Mouse (Mus musculus) 416B (cell line): ENCODE data around the gene Tom1.

Experiments used
- DNase-seq: peaks from one replicate; pipeline ENCODE4 v3.0.0; 2011; ENCODE audit warnings: low read depth

The Tom1 gene

DNA sequence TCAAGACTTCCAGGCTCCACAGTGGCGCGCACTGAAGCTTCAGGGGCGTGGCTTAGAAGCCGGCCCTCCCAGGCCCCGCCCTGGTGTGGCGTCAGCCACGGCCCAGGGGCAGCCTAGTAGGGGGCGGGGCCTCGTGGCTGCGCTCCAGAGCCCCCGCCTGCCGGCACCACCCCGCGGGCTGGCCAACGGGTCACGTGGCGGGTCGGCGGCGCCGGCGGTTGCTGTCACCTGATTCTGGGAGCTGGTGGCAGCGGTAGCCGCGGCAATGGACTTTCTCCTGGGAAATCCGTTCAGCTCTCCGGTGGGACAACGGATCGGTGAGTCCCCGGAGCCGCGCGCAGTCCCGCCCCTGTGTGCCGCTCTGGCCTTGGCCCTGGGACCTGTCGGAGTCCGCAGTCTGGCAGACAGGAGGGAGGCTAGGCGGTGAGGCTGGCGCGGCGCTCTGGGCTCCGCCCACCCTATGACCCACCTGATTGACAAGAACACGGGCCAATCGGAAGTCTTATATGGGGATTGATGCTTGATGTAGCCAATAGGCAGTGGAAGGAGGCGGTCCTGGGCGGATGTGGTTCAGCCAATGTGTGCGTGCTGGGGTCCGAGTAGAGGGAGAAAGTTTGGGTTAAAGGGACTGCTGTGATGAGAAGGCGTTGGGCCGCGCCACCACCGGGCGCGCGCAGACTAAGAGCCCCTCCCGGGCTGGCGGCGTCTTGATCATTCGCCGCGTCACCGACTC is at the start of gene Tom1:
Tom1 (plus strand) TSS at position 195 of the 733 bp plus-strand sequence.
- DNase-seq = peak; percentile 98

DNA sequence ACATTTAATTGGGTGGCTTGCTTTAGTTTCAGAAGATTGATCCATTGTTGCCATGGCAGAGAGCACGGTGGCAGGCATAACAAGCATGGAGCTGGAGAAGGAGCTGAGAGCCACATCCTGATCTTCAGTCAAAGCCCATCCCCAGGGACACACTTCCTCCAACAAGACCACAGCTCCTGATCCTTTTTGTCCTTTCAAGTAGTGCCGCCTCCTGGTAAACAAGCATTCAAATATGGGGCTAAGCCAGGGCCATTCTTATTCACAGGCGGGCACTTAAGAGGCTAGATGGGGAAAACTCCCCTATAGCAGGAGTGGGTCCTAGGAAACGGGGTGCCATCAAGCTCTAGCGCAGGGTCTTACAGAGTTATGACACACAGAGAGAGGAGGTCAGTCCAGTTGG is 46.1 kb upstream of the Tom1 start:
- no peak for DNase-seq

DNA sequence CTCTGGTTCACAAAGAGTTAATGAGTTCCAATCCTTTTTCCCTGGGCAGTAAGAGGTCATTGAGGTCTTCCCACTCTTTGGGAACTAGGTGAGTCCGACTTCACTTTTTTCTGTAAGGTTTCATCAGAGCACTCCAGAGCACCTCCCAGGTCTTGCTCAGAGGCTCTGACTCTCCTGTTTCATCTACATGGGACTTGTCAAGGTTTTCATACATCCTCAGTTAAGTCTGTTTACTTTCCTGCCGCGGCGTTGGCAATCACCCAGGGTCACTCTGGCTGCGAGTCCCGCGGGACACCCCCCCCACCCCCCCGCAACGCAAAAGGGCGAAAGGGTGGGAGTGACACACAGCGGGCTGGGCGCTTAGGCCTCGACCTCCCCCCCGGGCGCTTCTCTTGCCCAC is 43.5 kb upstream of the Tom1 start:
- DNase-seq = no peak

DNA sequence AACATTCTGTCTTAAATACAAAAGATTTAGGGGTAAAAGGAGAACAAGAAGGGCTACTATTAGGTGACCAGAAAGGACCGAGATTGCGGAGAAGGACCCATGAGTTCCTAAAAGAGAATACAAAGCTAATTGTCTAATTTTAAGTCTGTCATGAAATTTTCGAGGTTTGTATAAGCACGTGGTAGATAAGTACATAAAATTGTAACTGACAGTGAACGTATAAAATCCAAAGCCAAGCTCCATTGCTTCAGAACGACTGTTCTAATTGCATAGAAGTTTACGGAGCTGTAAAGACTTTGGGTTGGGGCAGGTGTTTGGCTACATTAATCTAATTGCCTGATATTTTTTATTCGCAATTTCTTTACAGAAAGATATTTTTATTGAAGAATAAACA is 40.4 kb upstream of the Tom1 start, which contains the start of gene Hmgxb4:
Hmgxb4 (plus strand) TSS at position 276 of the 394 bp plus-strand sequence.
- no peak for DNase-seq

DNA sequence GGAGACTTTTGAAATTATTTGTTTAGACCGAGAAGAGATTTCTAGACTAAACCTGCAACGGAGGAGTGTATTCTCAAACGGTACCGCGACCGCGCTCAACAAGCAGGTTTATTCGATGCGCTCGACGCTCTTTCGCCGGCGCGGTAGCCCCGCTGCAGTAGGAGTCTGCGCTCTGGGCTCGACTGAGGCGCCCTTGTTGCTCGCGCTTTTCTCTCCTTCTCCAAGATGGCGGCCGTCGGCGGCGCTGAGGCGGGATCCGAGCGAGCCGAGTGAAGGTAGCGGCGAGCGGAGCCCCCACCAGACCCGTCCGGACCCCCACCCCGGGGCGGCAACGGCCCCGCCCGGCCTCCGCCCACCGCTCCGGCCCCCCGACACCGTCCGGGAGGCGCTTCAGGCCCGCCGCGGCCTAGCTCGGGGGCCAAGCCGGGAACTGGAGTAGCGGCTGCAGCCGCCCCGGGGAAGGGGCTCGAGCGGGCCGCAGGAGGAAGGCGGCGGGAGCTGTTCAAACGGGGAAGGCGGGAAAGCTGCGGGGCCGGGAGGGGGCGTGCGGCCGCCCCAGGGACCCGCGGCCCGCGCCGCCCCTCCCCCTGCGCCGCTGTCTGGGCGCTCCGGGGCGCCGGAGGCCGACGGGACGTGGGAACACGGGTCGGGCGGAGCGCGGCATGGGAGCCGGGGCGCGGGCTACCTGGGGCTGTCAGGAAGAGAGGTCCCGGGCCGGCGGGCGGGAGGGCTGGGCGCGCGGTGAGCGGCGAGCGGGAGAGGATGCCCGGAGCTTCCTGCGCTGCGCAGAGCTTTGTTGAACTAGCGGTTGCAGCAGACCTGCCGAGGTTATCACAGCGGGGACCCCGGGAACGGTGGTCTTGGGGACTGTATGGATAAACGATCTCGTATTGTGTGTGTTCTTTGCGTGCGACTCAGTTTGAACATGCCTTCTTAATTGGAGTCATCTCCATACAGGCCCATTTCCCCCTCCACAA is 39.7 kb upstream of the Tom1 start:
- DNase-seq = peak; percentile 84

DNA sequence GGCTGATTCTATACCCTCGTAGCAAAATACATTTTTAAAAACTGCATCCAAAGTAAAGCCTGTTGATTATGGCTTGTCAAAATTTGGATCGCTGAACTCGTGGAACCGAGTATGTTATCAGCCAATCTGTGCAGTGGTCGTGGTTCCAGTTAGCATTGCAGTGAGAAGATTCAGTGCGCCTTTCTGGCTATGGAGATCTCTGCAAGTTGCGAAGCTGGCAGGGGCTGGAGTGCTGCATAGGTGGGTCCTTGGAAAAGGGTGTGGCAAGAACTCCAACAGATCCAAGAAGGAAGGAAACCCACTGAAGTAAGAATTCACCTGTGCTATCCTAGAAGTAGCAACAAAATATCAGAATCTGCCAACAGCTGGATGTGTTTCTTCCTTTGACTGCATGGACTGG is 39.0 kb upstream of the Tom1 start:
- DNase-seq = peak; percentile 43

DNA sequence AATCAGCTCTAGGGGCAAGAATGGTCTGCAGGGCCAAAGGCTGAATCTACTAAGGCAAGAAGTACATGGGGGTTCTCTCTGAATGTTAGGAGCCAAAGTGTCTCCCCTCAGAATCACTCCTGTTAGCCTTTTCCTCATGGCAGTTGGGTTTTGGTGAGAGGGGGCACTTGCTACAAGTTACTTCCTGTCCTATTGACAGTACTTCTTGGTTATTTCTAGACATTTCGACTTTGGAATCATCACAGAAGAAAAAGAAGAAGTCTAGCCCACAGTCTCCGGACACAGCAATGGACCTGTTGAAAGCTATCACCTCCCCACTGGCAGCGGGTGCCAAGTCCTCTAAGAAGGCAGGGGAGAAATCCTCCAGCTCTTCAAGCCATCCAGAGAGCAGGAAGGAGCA is 33.1 kb upstream of the Tom1 start:
- no peak for DNase-seq

DNA sequence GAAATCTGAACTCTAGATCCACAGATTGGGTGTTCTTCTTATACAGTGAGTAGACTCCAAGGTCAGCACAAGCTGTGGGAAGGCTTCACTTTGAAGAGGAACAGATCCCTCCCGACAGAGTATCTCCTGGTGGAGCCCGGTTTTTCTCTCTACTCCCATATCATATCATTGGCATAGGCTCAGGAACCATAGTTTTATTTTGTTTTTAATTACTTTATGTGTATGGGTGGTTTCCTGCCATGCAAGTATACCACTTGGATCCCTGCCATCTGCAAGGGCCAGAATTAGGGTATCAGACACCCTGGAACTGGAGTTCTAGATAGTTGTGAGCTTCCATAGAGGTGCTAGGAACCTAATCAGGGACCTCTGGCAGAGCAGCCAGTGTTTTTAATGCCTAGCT is 24.7 kb upstream of the Tom1 start:
- no peak for DNase-seq

DNA sequence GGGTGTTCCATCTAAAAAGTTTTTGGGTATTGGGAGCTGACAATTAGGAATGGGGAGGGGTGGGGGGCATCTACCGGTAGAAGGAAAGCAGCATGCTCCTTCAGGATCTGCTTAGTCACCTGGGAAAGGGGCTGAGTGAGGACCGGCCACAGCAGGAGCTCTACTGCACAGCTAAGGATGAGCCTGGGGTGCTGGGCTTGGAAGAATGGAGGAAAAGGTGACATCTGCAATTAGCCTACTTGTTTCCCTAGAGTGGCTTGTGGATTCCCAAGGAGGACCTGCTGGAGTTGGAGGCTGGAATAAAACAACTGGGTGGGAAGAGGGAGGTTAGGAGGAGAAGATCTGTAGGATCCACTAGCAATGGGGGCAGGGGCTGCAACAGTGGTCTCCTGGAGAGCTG is 19.9 kb upstream of the Tom1 start:
- no peak for DNase-seq

DNA sequence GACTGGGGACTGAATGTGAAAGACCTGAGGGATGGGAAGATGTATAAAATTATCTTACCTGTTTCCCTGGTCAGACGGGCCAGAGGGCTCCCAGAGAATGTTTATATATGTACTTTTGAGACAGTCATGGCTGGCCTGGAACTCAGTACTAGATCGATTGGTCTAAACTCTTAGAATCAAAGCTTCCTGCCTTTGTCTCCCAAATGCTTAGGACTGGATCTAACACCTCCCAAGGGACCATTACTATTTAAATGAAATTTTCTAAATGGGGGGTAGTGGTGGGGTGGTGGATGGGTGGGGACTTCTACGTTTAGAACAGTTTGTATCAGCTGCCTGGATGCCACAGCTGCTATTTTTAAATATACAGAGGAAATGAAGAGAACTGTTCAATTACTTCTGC is 19.5 kb upstream of the Tom1 start:
- DNase-seq = no peak

DNA sequence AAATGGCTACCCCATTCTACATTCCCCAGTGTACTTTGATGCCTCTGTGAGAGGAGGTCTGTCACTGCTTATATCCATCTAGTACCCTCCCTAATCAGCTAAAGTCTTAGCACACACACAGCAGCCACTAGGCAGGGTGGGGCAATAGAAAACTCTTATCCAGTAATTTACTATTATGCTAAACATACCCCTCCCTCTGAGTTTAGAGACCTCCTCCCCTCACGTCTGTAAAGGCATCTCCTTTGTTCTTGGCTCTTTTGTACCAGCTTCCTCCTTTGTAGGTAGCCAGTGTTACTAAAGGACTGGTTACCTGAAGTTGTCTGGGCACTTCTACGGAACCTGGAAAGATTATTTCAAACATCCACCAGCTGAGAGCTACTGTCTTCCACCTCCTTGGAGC is 17.5 kb upstream of the Tom1 start:
- DNase-seq = peak; percentile 67

DNA sequence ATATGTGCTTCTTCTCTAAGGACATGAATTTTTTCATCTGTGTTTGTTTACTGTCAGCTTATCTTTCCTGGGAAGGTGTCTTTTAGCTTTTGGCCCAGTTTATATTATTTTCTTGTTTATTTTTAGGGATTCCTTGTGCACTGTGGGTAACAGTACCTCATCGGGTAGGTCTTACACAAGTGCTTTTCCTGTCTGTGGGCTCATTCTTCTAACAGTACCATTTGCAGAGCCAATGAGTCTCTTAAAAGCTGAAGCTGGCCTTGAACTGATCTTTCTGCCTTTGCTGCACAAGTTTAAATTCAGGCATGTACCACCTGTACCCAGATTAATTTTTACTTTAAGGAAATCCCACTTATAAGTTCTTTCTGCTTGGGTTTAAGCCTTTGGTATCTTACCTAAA is 17.1 kb upstream of the Tom1 start:
- peak; percentile 72 for DNase-seq

DNA sequence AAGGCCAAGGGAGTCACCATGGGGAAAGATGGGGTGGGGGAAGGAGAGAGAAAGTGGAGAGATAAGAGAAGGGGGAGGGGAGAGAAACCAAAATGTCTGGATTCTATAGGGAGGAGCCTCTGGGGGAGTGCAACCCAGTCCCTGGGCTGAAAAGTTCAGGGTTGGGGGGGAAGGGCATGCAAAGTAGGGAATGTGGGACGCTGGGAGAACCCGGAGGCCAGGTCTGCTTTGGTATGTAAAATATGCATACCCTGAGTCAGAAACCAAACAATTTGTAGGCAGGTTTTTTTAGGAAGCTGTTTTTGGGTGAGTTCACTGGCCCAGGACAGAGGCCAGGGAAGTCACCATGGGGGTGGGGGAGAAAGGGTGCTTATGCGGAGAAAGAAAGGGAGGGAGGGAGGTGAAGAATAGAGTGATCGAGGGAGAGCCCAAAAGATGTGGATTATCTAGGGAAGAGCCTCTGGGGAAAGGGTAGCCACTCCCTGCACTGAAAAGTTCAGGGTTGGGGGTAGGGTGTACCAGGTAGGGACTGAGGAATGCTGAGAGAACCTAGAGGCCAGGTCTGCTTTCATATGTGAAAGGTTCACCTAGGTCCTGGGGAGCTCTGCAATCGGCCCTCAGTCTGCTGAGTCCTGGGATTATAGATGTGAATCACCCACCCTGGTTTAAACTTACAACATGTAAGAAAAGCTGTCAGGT is 15.1 kb upstream of the Tom1 start:
- no peak for DNase-seq

DNA sequence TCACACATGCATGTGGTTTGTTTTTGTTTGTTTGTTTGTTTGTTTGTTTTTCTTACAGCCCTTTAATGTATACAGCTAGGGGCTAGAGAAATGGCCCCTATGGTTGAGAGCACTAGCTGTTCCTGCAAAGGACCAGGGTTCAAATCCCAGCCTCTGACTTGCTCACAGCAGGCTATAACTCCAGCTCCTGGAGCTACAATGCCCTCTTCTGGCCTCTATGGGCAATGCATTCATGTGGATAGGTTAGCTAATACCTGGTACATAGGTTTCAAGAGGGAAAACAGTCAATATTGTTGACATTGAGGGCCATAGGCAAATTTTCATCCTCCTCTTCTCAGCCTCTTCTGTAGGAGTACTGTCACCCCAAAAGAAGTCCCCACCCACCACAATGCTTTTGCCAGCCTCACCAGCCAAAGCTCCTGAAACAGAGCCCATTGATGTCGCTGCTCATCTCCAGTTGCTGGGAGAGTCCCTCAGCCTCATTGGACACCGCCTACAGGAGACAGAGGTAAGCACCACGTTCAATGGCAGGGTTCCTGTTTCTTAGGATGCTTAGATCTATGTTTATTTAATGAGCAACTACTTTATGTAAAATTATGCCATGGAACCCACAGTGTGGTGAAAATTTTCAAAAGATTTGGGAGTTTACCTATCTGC is 9.7 kb upstream of the Tom1 start:
- peak; percentile 40 for DNase-seq

DNA sequence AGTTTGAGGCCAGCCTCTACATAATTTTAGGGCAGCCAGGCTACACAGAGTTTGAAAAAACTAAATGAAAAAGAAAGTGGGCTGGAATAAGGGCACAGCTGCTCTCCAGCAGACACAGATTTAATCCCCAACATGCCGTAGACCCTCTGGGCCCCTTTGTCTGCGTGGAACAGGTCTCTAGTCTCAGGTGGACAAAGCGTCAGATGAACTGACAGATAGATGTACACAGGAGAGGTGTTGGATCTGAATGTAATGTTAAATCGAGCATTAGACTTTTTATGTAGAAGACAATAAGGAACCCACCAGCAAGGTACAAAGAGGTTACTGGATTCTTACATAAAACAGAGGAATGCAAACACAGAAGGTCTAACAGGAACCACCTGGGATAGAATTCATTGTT is 7.7 kb upstream of the Tom1 start:
- DNase-seq = no peak

DNA sequence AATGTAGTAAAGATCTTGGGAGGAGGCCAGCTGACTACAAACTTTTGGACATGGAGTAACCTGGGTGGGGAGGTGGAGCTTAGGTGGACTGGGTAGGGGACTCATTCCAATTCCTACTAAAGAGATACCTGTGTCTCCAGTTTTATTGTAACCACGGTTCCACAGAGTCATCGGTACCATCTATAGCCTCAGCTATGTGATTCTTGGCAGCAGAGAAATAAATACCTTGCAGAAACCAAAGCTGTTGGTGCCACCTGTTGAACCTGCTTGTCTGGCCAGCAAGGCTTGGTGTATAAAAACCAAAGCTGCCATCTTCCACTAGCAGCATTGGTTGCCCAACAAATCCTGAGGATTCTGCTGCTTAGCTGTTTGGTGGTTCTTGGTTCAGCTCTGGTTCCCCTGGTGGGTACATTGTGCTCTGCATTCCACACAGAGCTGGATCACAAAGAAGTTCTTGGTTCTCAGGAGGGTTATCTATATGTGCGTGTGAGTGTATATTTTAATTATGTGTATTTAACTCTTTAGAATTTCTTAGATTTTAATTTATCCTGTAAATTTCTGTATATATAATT is 3.0 kb upstream of the Tom1 start:
- no peak for DNase-seq

DNA sequence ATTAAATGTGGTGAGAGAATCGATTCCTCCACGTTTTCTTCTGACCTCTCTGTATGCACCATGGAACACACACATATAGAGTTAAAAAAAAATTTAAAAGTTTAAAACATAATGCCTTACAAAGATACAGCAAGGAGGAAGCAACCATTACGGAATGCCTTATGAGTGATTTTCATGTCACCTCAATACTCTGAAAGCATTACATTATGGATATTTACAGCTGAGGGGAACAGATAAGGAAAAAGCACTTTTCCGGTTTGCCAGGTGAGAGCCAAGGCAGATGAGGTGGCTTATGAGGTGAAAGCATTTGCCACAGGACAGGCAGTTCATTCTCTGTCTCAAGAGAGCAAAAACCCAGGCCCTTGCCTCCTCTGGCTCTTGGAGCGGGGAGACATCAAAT is 544 bp upstream of the Tom1 start:
- DNase-seq = no peak

DNA sequence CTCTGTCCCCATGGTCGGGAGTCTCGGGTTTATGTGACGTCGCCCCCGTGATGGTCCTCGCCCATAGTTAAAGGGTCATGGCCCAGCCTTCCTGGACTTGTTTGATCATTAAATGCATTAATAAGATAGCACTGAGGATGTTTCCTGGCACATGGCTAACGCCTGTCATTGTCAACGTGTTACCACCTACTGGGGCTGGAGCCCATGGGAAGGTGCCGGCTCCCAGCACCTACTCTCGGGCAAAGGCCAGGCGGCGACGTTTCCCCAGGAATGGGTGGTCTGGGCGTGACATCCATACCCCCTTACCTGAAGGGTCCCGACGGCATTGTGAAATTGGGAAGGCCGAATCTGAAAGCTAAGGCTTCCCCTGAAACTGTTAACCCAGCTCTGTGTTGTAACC is 780 bp downstream of the Tom1 start:
- DNase-seq = peak; percentile 17

DNA sequence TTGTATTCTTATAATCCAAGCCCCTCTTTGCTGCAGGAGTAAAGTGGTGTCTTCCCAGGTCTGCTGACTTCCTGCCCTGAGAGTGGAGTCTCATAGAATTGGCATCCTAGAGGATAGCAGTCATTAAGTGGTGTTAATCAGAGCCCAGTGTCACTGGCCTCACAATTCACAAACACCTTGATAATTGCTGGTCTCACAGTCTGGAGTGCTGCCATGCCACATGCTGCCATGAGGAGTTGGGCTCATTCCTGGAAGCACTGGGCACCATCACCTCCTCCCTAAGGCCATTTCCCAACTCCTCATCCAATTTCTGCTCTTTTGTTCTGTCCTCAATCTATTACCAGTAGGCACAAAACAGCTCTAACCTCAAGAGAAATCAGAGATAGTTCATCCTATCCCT is 2.1 kb downstream of the Tom1 start:
- DNase-seq = no peak

DNA sequence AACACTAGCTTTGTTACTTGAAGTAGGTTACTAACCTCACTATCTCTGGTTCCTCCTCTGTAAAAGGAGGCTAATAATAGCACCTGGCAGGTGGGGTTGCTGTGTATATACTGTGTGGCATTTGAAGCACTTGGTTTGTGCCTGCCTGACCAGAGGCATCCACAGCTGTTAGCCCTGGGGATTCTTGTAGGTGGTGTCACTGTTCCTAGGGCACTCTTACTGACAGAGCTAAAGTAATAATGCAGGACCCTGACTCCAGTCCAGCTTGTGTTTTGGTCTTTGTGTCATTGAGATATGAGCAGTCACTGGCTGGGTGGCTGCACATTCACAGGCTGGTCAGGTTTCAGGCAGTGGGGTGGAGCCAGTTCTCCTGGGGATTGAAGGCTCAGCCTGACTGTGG is 5.0 kb downstream of the Tom1 start:
- no peak for DNase-seq

DNA sequence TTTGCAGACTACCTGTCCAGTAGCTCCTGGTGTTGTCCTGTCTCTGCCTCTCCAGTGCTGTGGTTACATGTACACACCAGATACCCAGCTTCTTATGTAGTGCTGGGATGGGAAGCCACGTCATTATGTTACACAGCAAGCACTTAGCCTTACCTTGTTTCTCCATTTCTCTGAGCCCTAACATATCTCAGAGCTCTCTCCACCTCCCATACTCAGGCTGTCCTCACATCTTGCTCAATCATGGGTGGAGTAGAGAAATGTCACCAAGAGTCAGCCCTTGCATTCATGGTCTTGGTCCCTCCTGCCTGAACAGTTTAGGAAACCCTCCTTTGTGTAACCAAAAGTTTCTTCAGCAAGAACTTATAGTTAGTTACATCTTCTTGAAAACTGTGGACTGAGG is 6.2 kb downstream of the Tom1 start:
- peak; percentile 61 for DNase-seq

DNA sequence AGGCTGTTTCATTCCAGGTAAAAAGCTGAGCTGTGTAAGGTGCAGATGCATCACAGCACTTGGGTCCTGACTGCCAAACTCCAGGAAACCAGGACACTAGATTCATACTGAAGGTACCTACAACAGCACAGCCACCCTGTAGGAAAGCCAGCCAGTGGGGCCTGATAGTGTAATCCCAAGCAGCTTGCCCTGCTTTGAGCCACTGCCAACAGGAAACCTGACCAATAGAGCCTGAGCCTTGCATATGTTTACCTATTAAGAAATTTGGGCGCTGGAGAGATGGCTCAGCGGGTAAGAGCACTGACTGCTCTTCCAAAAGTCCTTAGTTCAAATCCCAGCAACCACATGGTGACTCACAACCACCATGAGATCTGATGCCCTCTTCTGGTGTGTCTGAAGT is 8.7 kb downstream of the Tom1 start:
- DNase-seq = peak; percentile 56
